Mouse (Mus musculus) intestine, embryonic 16.5 days (tissue): ENCODE results near the gene Fbxo36. TPM values are rescaled to one million over a fixed set of nuclear protein-coding genes. Genes with fewer than 3 reads are reported as not detected.

Experiments used
- ATAC-seq: fragments of 200-750 bp; cut with Nextera tagmentation; 2 replicates; pipeline ENCODE4 v1.8.0; 2017; ENCODE audit warnings: moderate TSS enrichment, moderate library complexity
- H3K27ac ChIP-seq: fragments of 300-500 bp; sonication (generic); 2 replicates; pipeline ENCODE4 v1.5.1; 2014; ENCODE audit warnings: mild to moderate bottlenecking, low read length
- H3K27me3 ChIP-seq: fragments of 300-500 bp; sonication (generic); replicated peaks from 2 replicates; pipeline ENCODE4 v1.6.1; 2014; ENCODE audit warnings: low read length, control low read depth, mixed read lengths; ENCODE audit not compliant: control insufficient read depth, insufficient read depth
- H3K36me3 ChIP-seq: fragments of 300-500 bp; sonication (generic); 2 replicates; pipeline ENCODE4 v1.6.1; 2014; ENCODE audit warnings: low read length, control low read depth; ENCODE audit not compliant: control insufficient read depth, insufficient read depth
- H3K4me1 ChIP-seq: fragments of 300-500 bp; sonication (generic); 2 replicates; pipeline ENCODE4 v1.6.1; 2014; ENCODE audit warnings: low read length, control low read depth, mixed read lengths; ENCODE audit not compliant: control insufficient read depth, insufficient read depth
- H3K4me2 ChIP-seq: fragments of 300-500 bp; sonication (generic); 2 replicates; pipeline ENCODE4 v1.6.1; 2014; ENCODE audit warnings: low read depth, low read length, control low read depth
- H3K4me3 ChIP-seq: fragments of 300-500 bp; sonication (generic); 2 replicates; pipeline ENCODE4 v1.5.1; 2014; ENCODE audit warnings: mild to moderate bottlenecking, low read length
- H3K9ac ChIP-seq: fragments of 300-500 bp; sonication (generic); 2 replicates; pipeline ENCODE4 v1.6.1; 2014; ENCODE audit warnings: low read depth, low read length
- H3K9me3 ChIP-seq: fragments of 300-500 bp; sonication (generic); 2 replicates; pipeline ENCODE4 v1.6.1; 2016; ENCODE audit warnings: low read length, control low read depth; ENCODE audit not compliant: control insufficient read depth
- WGBS: fragments of 180-500 bp; shearing (Covaris S2); extraction: QIAGEN DNeasy Blood & Tissue Kit; methylation state at CpG from one replicate; pipeline ENCODE4 v1.1.7; 2014; 5-methylcytosine and 5-hydroxymethylcytosine counted together
- polyA plus RNA-seq: library from polyadenylated mRNA; unstranded; fragments of >200 nt; fragmentation: Nextera tagmentation; extraction: Ambion mirVana; gene quantifications from 2 replicates; pipeline ENCODE4 v1.2.1, GENCODE M21; 2015

The Fbxo36 gene
- polyA plus RNA-seq, 1 experiment from 2014 or later, result 17.1 TPM

DNA sequence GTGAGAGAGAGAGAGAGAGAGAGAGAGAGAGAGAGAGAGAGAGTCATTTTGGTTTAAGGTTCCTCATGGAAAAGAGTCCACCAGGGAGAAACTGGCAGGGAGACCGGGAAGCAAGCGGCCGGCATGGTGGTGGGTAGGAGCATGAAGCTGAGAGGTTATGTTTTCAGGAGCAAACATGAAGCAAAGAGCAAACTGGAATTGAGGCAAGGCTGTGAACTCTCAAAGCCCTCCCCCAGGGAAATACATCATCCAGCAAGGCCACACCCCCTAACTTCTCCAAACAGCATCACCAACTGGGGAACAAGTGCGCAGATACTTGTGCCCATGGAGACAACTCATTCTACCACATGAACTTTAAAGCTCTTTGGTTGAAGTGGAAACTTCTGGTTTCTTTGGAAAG is 103.9 kb downstream of the Fbxo36 start:
- Histone ChIP-seq H3K4me3 (no peak overlapping the region), H3K4me2 (no peak overlapping the region), H3K36me3 (no peaks in the 10 kb centered on the region), H3K9me3 (no peaks in the 10 kb centered on the region), H3K4me1 (no peaks in the 10 kb centered on the region), H3K27me3 (no peaks in the 10 kb centered on the region), H3K9ac (no peak overlapping the region), H3K27ac (no peak overlapping the region)
- no peak for ATAC-seq
- WGBS, result 92% methylated on average over 4 of the region's 4 CpGs

- ATAC-seq, result no peak
- H3K4me2 ChIP-seq, result no peak overlapping the region
- no peak overlapping the region for H3K4me3 ChIP-seq
- no peaks in the 10 kb centered on the region for H3K4me1 ChIP-seq
- 79% methylated on average over 3 of the region's 3 CpGs for whole genome bisulfite sequencing
- H3K27me3 ChIP-seq, result no peaks in the 10 kb centered on the region
- H3K9me3 ChIP-seq, result no peaks in the 10 kb centered on the region
- H3K9ac ChIP-seq, result no peak overlapping the region
- no peaks in the 10 kb centered on the region for H3K36me3 ChIP-seq
- H3K27ac ChIP-seq, result no peak overlapping the region
Measured at GRCm38 (mm10) chr1:84945950-84946349, 106.3 kb downstream of the Fbxo36 start.

- no peak overlapping the region for H3K27ac ChIP-seq
- H3K4me1 ChIP-seq, result no peaks in the 10 kb centered on the region
- no peak for ATAC-seq
- no peak overlapping the region for H3K4me2 ChIP-seq
- H3K9ac ChIP-seq, result no peak overlapping the region
- H3K9me3 ChIP-seq, result no peaks in the 10 kb centered on the region
- 59% methylated on average over 2 of the region's 2 CpGs for WGBS
- H3K36me3 ChIP-seq, result no peaks in the 10 kb centered on the region
- H3K4me3 ChIP-seq, result no peak overlapping the region
- H3K27me3 ChIP-seq, result no peaks in the 10 kb centered on the region
Measured at GRCm38 (mm10) chr1:84947390-84947789, 107.7 kb downstream of the Fbxo36 start.

Other genes with a start within 250 kb of the Fbxo36 start
- gene Dner, start 143.6 kb upstream of the Fbxo36 start, polyA plus RNA-seq, result 2.4 and 3.4 TPM in 2 replicates
- 34.5 and 42.9 TPM in 2 replicates for gene Trip12, start 675 bp downstream of the Fbxo36 start, polyA plus RNA-seq
- gene Slc16a14, start 95.3 kb downstream of the Fbxo36 start, polyA plus RNA-seq, result 0.12 and 0.27 TPM in 2 replicates